Mouse (Mus musculus): ENCODE data around the gene Uqcrq.
"Not testable (repeated sequence)": the region's sequence is repeated elsewhere in the genome, so short reads cannot be mapped to it uniquely, and the experiment has no call there.

Uqcrq gene

GRCm38 (mm10) chr11:53451361-53451760 is 20.7 kb upstream of the Uqcrq start:
- no peak for DNase-seq (ENCODE audit: low spot score)

- DNase-seq (ENCODE audit: low spot score) = no peak
Measured at GRCm38 (mm10) chr11:53450070-53450705, 19.6 kb upstream of the Uqcrq start.

- DNase-seq (ENCODE audit: low spot score) = no peak
Measured at GRCm38 (mm10) chr11:53448529-53448928, 17.9 kb upstream of the Uqcrq start.

GRCm38 (mm10) chr11:53447996-53448395 is 17.4 kb upstream of the Uqcrq start:
- DNase-seq (ENCODE audit: low spot score) = no peak

GRCm38 (mm10) chr11:53446183-53446582 is 15.6 kb upstream of the Uqcrq start:
- DNase-seq (ENCODE audit: low spot score) = no peak

GRCm38 (mm10) chr11:53445562-53445961 is 14.9 kb upstream of the Uqcrq start:
- no peak for DNase-seq (ENCODE audit: low spot score)

GRCm38 (mm10) chr11:53443861-53444260 is 13.2 kb upstream of the Uqcrq start:
- DNase-seq (ENCODE audit: low spot score) = no peak

GRCm38 (mm10) chr11:53441921-53442320 is 11.3 kb upstream of the Uqcrq start:
- no peak for DNase-seq (ENCODE audit: low spot score)

- DNase-seq (ENCODE audit: low spot score) = no peak
Measured at GRCm38 (mm10) chr11:53436338-53436737, 5.7 kb upstream of the Uqcrq start.

- DNase-seq (ENCODE audit: low spot score) = no peak
Measured at GRCm38 (mm10) chr11:53435504-53435903, 4.9 kb upstream of the Uqcrq start.

- no peak for DNase-seq (ENCODE audit: low spot score)
Measured at GRCm38 (mm10) chr11:53433057-53433456, 2.4 kb upstream of the Uqcrq start.

GRCm38 (mm10) chr11:53431347-53432056 is 871 bp upstream of the Uqcrq start:
- DNase-seq (ENCODE audit: low spot score) = no peak

- DNase-seq (ENCODE audit: low spot score) = no peak
Measured at GRCm38 (mm10) chr11:53430300-53430669, 346 bp downstream of the Uqcrq start.

- no peak for DNase-seq (ENCODE audit: low spot score)
Measured at GRCm38 (mm10) chr11:53429182-53429581, 1.4 kb downstream of the Uqcrq start.

- no peak for DNase-seq (ENCODE audit: low spot score)
Measured at GRCm38 (mm10) chr11:53428716-53429057, 1.9 kb downstream of the Uqcrq start.

- no peak for DNase-seq (ENCODE audit: low spot score)
Measured at GRCm38 (mm10) chr11:53427993-53428715, 2.5 kb downstream of the Uqcrq start.

GRCm38 (mm10) chr11:53426914-53427313 is 3.7 kb downstream of the Uqcrq start:
- not testable (repeated sequence) for DNase-seq (ENCODE audit: low spot score)

GRCm38 (mm10) chr11:53425711-53426255 is 4.8 kb downstream of the Uqcrq start:
- DNase-seq (ENCODE audit: low spot score) = no peak

GRCm38 (mm10) chr11:53425251-53425650 is 5.4 kb downstream of the Uqcrq start:
- DNase-seq (ENCODE audit: low spot score) = no peak

- no peak for DNase-seq (ENCODE audit: low spot score)
Measured at GRCm38 (mm10) chr11:53424826-53425225, 5.8 kb downstream of the Uqcrq start.

GRCm38 (mm10) chr11:53423036-53423435 is 7.6 kb downstream of the Uqcrq start, which contains the start of gene Leap2:
TSS of gene Leap2 (minus strand) at chr11:53423170.
- DNase-seq (ENCODE audit: low spot score) = no peak

- no peak for DNase-seq (ENCODE audit: low spot score)
Measured at GRCm38 (mm10) chr11:53418048-53418447, 12.6 kb downstream of the Uqcrq start.

- DNase-seq (ENCODE audit: low spot score) = no peak
Measured at GRCm38 (mm10) chr11:53413871-53414270, 16.8 kb downstream of the Uqcrq start.

Data from retina, embryonic 14.5 days (tissue).